ENCODE assay signal across 11 mouse cellular contexts in genomic region chr9:13242321-13242720, GRCm38 (mm10). TPM values are rescaled to one million over a fixed set of nuclear protein-coding genes. Genes with fewer than 3 reads are reported as not detected.
DNase-seq lines count a peak whose midpoint lies in the region; ATAC-seq and TF ChIP-seq lines count a peak whose summit lies in the region.
"Had no signal": no experiment of that assay in that cellular context is flagged by ENCODE, and none has a peak within 500 bp of the region (broad histone marks: within the 10 kb centered on the region; RNA-seq: fewer than 3 reads in every experiment).

No protein-coding gene starts in this region.

- H3K27ac ChIP-seq in gastrocnemius, adult 2 months, result no peak overlapping the region
- H3K27ac ChIP-seq in lung, postnatal 0 days (ENCODE audit: low read length), result no peak overlapping the region
- H3K27ac ChIP-seq in forebrain, embryonic 10.5 days, result no peak overlapping the region
- H3K27ac ChIP-seq: embryonic facial prominence, embryonic 15.5 days had no signal

- no peak overlapping the region for H3K4me2 ChIP-seq in lung, postnatal 0 days (replicated peaks; ENCODE audit: low read depth, low read length)
- H3K4me2 ChIP-seq: embryonic facial prominence, embryonic 15.5 days had no signal

- intact Hi-C loops in gastrocnemius, adult 2 months (cut with DNase I), result loop anchor here (10.0 kb wide), 1 partner anchor 582 kb away; the partner anchor contains the start of genes Cep57 and Fam76b

- H3K4me1 ChIP-seq in lung, postnatal 0 days (ENCODE audit: insufficient read depth, low read depth, low read length), result peaks cover 8% of the 10 kb centered on the region; the same call in 1 of the 2 replicates
- H3K4me1 ChIP-seq in lung, adult 2 months (ENCODE audit: control insufficient read depth, insufficient read depth, low read length), result peaks cover 11% of the 10 kb centered on the region
- H3K4me1 ChIP-seq in forebrain, embryonic 10.5 days, result peaks cover 22% of the 10 kb centered on the region

- H3K9ac ChIP-seq in lung, postnatal 0 days (replicated peaks; ENCODE audit: low read depth), result no peak overlapping the region
- H3K9ac ChIP-seq: embryonic facial prominence, embryonic 15.5 days had no signal

- in situ Hi-C loops in Patski (cut with MboI; ENCODE audit: low pct_unique_long_range_greater_than_20kb), result no loop called here

- CTCF ChIA-PET in Patski (lab: Charles Lee), result interaction anchor here (0.9 to 1.6 kb wide), 6 partner anchors 8 to 474 kb away, joined by 3 to 11 read pairs (median 4); no protein-coding TSS in a partner anchor

- DNase-seq in gastrocnemius, adult 2 months, result no peak
- DNase-seq in gastrocnemius, postnatal 25 days, result no peak
- peak; percentile 61 for DNase-seq in lung, postnatal 0 days (ENCODE audit: low spot score)
- no peak for DNase-seq in lung, adult 2 months
- DNase-seq in Patski (ENCODE audit: low read depth, low spot score), result no peak
- peak; percentile 54 for DNase-seq in mesoderm, embryonic 11.5 days (ENCODE audit: low read depth, low spot score)
- no peak for DNase-seq in forebrain, embryonic 10.5 days (ENCODE audit: extremely low spot score, low spot score)
- DNase-seq: kidney, adult 11 months; right cerebral cortex, postnatal 14 days had no signal

- no peaks in the 10 kb centered on the region for H3K36me3 ChIP-seq in lung, postnatal 0 days (ENCODE audit: insufficient read depth, low read length)
- H3K36me3 ChIP-seq in forebrain, embryonic 10.5 days (replicated peaks), result peaks cover 6% of the 10 kb centered on the region
- H3K36me3 ChIP-seq: embryonic facial prominence, embryonic 15.5 days had no signal

- no peak overlapping the region for H3K4me3 ChIP-seq in gastrocnemius, adult 2 months
- H3K4me3 ChIP-seq in lung, postnatal 0 days (ENCODE audit: low read depth, low read length), result no peak overlapping the region
- no peak overlapping the region for H3K4me3 ChIP-seq in lung, adult 2 months (replicated peaks; ENCODE audit: extremely low read depth, low read depth, low read length)
- no peak overlapping the region for H3K4me3 ChIP-seq in forebrain, embryonic 10.5 days
- H3K4me3 ChIP-seq: embryonic facial prominence, embryonic 15.5 days had no signal

- TF ChIP-seq EP300 in lung, postnatal 0 days (IDR thresholded peaks at IDR 0.05), result no peak

- H3K27me3 ChIP-seq in lung, postnatal 0 days (replicated peaks; ENCODE audit: insufficient read depth, low read length), result no peaks in the 10 kb centered on the region
- H3K27me3 ChIP-seq in Patski, result no peaks in the 10 kb centered on the region
- H3K27me3 ChIP-seq in forebrain, embryonic 10.5 days (ENCODE audit: poor library complexity, severe bottlenecking), result no peaks in the 10 kb centered on the region
- H3K27me3 ChIP-seq: embryonic facial prominence, embryonic 15.5 days had no signal

- no peak for TF ChIP-seq POLR2A in lung, adult 2 months (IDR thresholded peaks at IDR 0.05; ENCODE audit: borderline replicate concordance, extremely low read depth, low read depth, low read length)

- no peak for ATAC-seq in lung, postnatal 0 days
- ATAC-seq in Patski, result no peak
- no peak for ATAC-seq in inflammation-experienced regulatory T-cells, adult 6 months

- POLR2A ChIA-PET in Patski (lab: Charles Lee), result no interaction called here

- no peaks in the 10 kb centered on the region for H3K9me3 ChIP-seq in lung, postnatal 0 days (ENCODE audit: low read length)
- H3K9me3 ChIP-seq in forebrain, embryonic 10.5 days, result peaks cover 4% of the 10 kb centered on the region; the same call in 1 of the 2 replicates
- H3K9me3 ChIP-seq: embryonic facial prominence, embryonic 15.5 days had no signal

- TF ChIP-seq CTCF in gastrocnemius, adult 2 months (IDR thresholded peaks at IDR 0.05), result peak; percentile 61
- TF ChIP-seq CTCF in lung, postnatal 0 days (IDR thresholded peaks at IDR 0.05), result peak; percentile 64
- no peak for TF ChIP-seq CTCF in lung, adult 2 months (IDR thresholded peaks at IDR 0.05; ENCODE audit: insufficient read depth, low read length)
- TF ChIP-seq CTCF in Patski (IDR thresholded peaks at IDR 0.05), result peak; percentile 34

RNA-seq across cellular contexts. Expression of gene Jrkl, which starts 3.3 kb away (rescaled TPM):
- total RNA-seq in gastrocnemius, adult 2 months (2021), result 1 to 10 TPM; 2.8 to 3.5 TPM
- total RNA-seq in gastrocnemius, postnatal 25 days (2021), result 1 to 10 TPM; 2.6 to 2.7 TPM
- polyA plus RNA-seq in lung, postnatal 0 days (2015; fragmentation: Nextera tagmentation; extraction: Ambion mirVana), result 7.8 and 9.2 TPM in 2 replicates
- polyA plus RNA-seq in lung, adult 2 months (2012; rRNA removed), result 0.43 and 1.2 TPM in 2 replicates
- polyA plus RNA-seq in Patski (2021), result 8.8 TPM
- polyA plus RNA-seq in inflammation-experienced regulatory T-cells, adult 6 months (2017; shearing (Covaris generic)), result 1 to 10 TPM; 2.2 to 4.3 (median 3.8) TPM
- polyA plus RNA-seq in forebrain, embryonic 10.5 days (2016; fragmentation: Nextera tagmentation; extraction: Ambion mirVana), result 7.1 and 8.4 TPM in 2 replicates

RNA-seq across cellular contexts. Expression of gene Ccdc82, which starts 4.4 kb away (rescaled TPM):
- total RNA-seq in gastrocnemius, adult 2 months (2021), result 1 to 10 TPM; 4.4 to 5.9 TPM
- total RNA-seq in gastrocnemius, postnatal 25 days (2021), result 1 to 10 TPM; 2.8 to 4.3 TPM
- 7.4 and 9.3 TPM in 2 replicates for polyA plus RNA-seq in lung, postnatal 0 days (2015; fragmentation: Nextera tagmentation; extraction: Ambion mirVana)
- 10.7 and 17.8 TPM in 2 replicates for polyA plus RNA-seq in lung, adult 2 months (2012; rRNA removed)
- 11.8 TPM for polyA plus RNA-seq in Patski (2021)
- 10 to 100 TPM; 37.1 to 54.3 (median 49.1) TPM for polyA plus RNA-seq in inflammation-experienced regulatory T-cells, adult 6 months (2017; shearing (Covaris generic))
- polyA plus RNA-seq in forebrain, embryonic 10.5 days (2016; fragmentation: Nextera tagmentation; extraction: Ambion mirVana), result 7.7 and 8.0 TPM in 2 replicates

RNA-seq across cellular contexts. Expression of gene Maml2, which starts 55.4 kb away (rescaled TPM):
- total RNA-seq in gastrocnemius, adult 2 months (2021), result 1 to 10 TPM; 2.9 to 3.0 TPM
- 1 to 10 TPM; 2.1 to 3.2 TPM for total RNA-seq in gastrocnemius, postnatal 25 days (2021)
- 15.1 and 15.9 TPM in 2 replicates for polyA plus RNA-seq in lung, postnatal 0 days (2015; fragmentation: Nextera tagmentation; extraction: Ambion mirVana)
- polyA plus RNA-seq in lung, adult 2 months (2012; rRNA removed), result 16.7 and 17.1 TPM in 2 replicates
- polyA plus RNA-seq in Patski (2021), result 10.5 TPM
- 10 to 100 TPM; 32.1 to 46.4 (median 45.1) TPM for polyA plus RNA-seq in inflammation-experienced regulatory T-cells, adult 6 months (2017; shearing (Covaris generic))
- polyA plus RNA-seq in forebrain, embryonic 10.5 days (2016; fragmentation: Nextera tagmentation; extraction: Ambion mirVana), result 5.9 and 6.3 TPM in 2 replicates

Comparison
In these comparisons a context has a peak if more than half of its experiments do, and no peak if none do; other contexts are left out.
1. DNase-seq: peak in lung, postnatal 0 days (single experiment) and mesoderm, embryonic 11.5 days (single experiment); none in gastrocnemius, adult 2 months (single experiment), gastrocnemius, postnatal 25 days (single experiment), lung, adult 2 months (single experiment), Patski (single experiment) and forebrain, embryonic 10.5 days (single experiment).